24 mouse cellular contexts compared by ENCODE assay signal in genomic region chr8:87802571-87802970, GRCm38 (mm10).
DNase-seq lines count a peak whose midpoint lies in the region; ATAC-seq and TF ChIP-seq lines count a peak whose summit lies in the region.
"Had no signal": no experiment of that assay in that cellular context is flagged by ENCODE, and none has a peak within 500 bp of the region (broad histone marks: within the 10 kb centered on the region; RNA-seq: fewer than 3 reads in every experiment).

No protein-coding gene starts in this region.

- no peaks in the 10 kb centered on the region for H3K9me3 ChIP-seq in embryonic facial prominence, embryonic 15.5 days (replicated peaks)
- H3K9me3 ChIP-seq in embryonic facial prominence, embryonic 10.5 days = no peaks in the 10 kb centered on the region
- H3K9me3 ChIP-seq: embryonic facial prominence, embryonic 13.5 days; heart, embryonic 10.5 days; heart, embryonic 13.5 days; intestine, embryonic 15.5 days had no signal

- no peaks in the 10 kb centered on the region for H3K27me3 ChIP-seq in embryonic facial prominence, embryonic 15.5 days
- no peaks in the 10 kb centered on the region for H3K27me3 ChIP-seq in embryonic facial prominence, embryonic 10.5 days (replicated peaks; ENCODE audit: low read depth, poor library complexity, severe bottlenecking)
- H3K27me3 ChIP-seq: embryonic facial prominence, embryonic 13.5 days; heart, embryonic 13.5 days; intestine, embryonic 15.5 days had no signal

- no peak overlapping the region for H3K9ac ChIP-seq in embryonic facial prominence, embryonic 15.5 days
- H3K9ac ChIP-seq: embryonic facial prominence, embryonic 13.5 days; heart, embryonic 13.5 days; intestine, embryonic 15.5 days had no signal

- intact Hi-C loops in gastrocnemius, adult 2 months (cut with DNase I) = no loop called here

- TF ChIP-seq CTCF in gastrocnemius, adult 2 months (IDR thresholded peaks at IDR 0.05) = no peak

- no peak overlapping the region for H3K27ac ChIP-seq in embryonic facial prominence, embryonic 15.5 days (replicated peaks)
- no peak overlapping the region for H3K27ac ChIP-seq in embryonic facial prominence, embryonic 10.5 days (replicated peaks)
- peak overlapping the region; percentile 76 for H3K27ac ChIP-seq in gastrocnemius, adult 2 months
- H3K27ac ChIP-seq: embryonic facial prominence, embryonic 13.5 days; heart, adult 2 months; heart, embryonic 10.5 days; heart, embryonic 13.5 days; intestine, embryonic 15.5 days had no signal

- no peak overlapping the region for H3K4me3 ChIP-seq in embryonic facial prominence, embryonic 15.5 days (replicated peaks)
- no peak overlapping the region for H3K4me3 ChIP-seq in embryonic facial prominence, embryonic 10.5 days
- H3K4me3 ChIP-seq in gastrocnemius, adult 2 months = peak overlapping the region; percentile 64
- H3K4me3 ChIP-seq: embryonic facial prominence, embryonic 13.5 days; heart, adult 2 months; heart, embryonic 10.5 days; heart, embryonic 13.5 days; intestine, embryonic 15.5 days had no signal

- DNase-seq in embryonic facial prominence, embryonic 10.5 days (ENCODE audit: low spot score) = no peak
- DNase-seq in gastrocnemius, adult 2 months = no peak
- no peak for DNase-seq in gastrocnemius, postnatal 25 days
- peak; percentile 60 for DNase-seq in ES-CJ7 (ENCODE audit: low read depth, low spot score)
- peak; percentile 69 for DNase-seq in ZHBTc4 (ENCODE audit: low read depth, low spot score)
- DNase-seq in urinary bladder, adult 2 months (ENCODE audit: low spot score) = no peak
- DNase-seq: adrenal gland, postnatal 10 days; adrenal gland, postnatal 36 days; cerebellum, adult 11 months; cerebellum, adult 2 months; cerebellum, postnatal 25 days; gastrocnemius, postnatal 14 days; heart, adult 2 months; heart, postnatal 14 days; heart, postnatal 4 days; kidney, adult 11 months had no signal

- ATAC-seq in embryonic facial prominence, embryonic 15.5 days (ENCODE audit: insufficient number of reproducible peaks, low FRiP score, low TSS enrichment, low read depth) = no peak
- ATAC-seq: forebrain, embryonic 14.5 days; hindbrain, embryonic 16.5 days; intestine, embryonic 15.5 days had no signal

- peaks cover 50% of the 10 kb centered on the region for H3K4me1 ChIP-seq in embryonic facial prominence, embryonic 15.5 days
- peaks cover 63% of the 10 kb centered on the region for H3K4me1 ChIP-seq in embryonic facial prominence, embryonic 10.5 days

- 51% methylated on average over 3 of the region's 3 CpGs for WGBS in embryonic facial prominence, embryonic 15.5 days
- 67% methylated on average over 3 of the region's 3 CpGs for WGBS in embryonic facial prominence, embryonic 10.5 days

- no peaks in the 10 kb centered on the region for H3K36me3 ChIP-seq in embryonic facial prominence, embryonic 15.5 days
- H3K36me3 ChIP-seq in embryonic facial prominence, embryonic 10.5 days (replicated peaks) = peaks cover 7% of the 10 kb centered on the region; the same call in 1 of the 2 replicates
- H3K36me3 ChIP-seq: embryonic facial prominence, embryonic 13.5 days; G1E; heart, embryonic 10.5 days; heart, embryonic 13.5 days; intestine, embryonic 15.5 days had no signal

- H3K4me2 ChIP-seq in embryonic facial prominence, embryonic 15.5 days (replicated peaks) = peak overlapping the region; percentile 43; the same call in 1 of the 2 replicates
- H3K4me2 ChIP-seq: heart, embryonic 13.5 days; intestine, embryonic 15.5 days had no signal

Comparison
In these comparisons a context has a peak if more than half of its experiments do, and no peak if none do; other contexts are left out.
1. DNase-seq: peak in ES-CJ7 (single experiment) and ZHBTc4 (single experiment); none in embryonic facial prominence, embryonic 10.5 days (single experiment), gastrocnemius, adult 2 months (single experiment), gastrocnemius, postnatal 25 days (single experiment) and urinary bladder, adult 2 months (single experiment).